Mouse (Mus musculus) forebrain, postnatal 0 days (tissue): ENCODE measurements around the gene Smad6. TPM values are rescaled to one million over a fixed set of nuclear protein-coding genes. Genes with fewer than 3 reads are reported as not detected.

Experiments used
- ATAC-seq: fragments of 200-750 bp; cut with Nextera tagmentation; 2 replicates; pipeline ENCODE4 v1.8.0; 2017; ENCODE audit warnings: mild to moderate bottlenecking, moderate library complexity
- DNase-seq: peaks from one replicate; pipeline ENCODE4 v3.0.0-alpha.2; 2015
- H3K27ac ChIP-seq: fragments of 300-500 bp; sonication (generic); 2 replicates; pipeline ENCODE4 v1.5.1; 2014; ENCODE audit warnings: low read depth, mild to moderate bottlenecking, antibody characterized with exemption, low read length, moderate library complexity, mixed read lengths
- H3K27me3 ChIP-seq: fragments of 300-500 bp; sonication (generic); 2 replicates; pipeline ENCODE4 v1.6.1; 2014; ENCODE audit warnings: mild to moderate bottlenecking, low read length, mixed read lengths; ENCODE audit not compliant: insufficient read depth
- H3K36me3 ChIP-seq: fragments of 300-500 bp; sonication (generic); 2 replicates; pipeline ENCODE4 v1.6.1; 2014; ENCODE audit warnings: mild to moderate bottlenecking, moderate library complexity; ENCODE audit not compliant: insufficient read depth
- H3K4me1 ChIP-seq: fragments of 300-500 bp; sonication (generic); 2 replicates; pipeline ENCODE4 v1.6.1; 2014; ENCODE audit warnings: antibody characterized with exemption; ENCODE audit not compliant: insufficient read depth
- H3K4me2 ChIP-seq: fragments of 300-500 bp; sonication (generic); 2 replicates; pipeline ENCODE4 v1.6.1; 2014; ENCODE audit warnings: low read depth, mild to moderate bottlenecking, moderate library complexity
- H3K4me3 ChIP-seq: fragments of 300-500 bp; sonication (generic); 2 replicates; pipeline ENCODE4 v1.5.1; 2014; ENCODE audit warnings: low read depth, low read length, mixed read lengths
- H3K9ac ChIP-seq: fragments of 300-500 bp; sonication (generic); 2 replicates; pipeline ENCODE4 v1.6.1; 2014; ENCODE audit warnings: mild to moderate bottlenecking
- H3K9me3 ChIP-seq: fragments of 300-500 bp; sonication (generic); 2 replicates; pipeline ENCODE4 v1.6.1; 2016; ENCODE audit warnings: low read length
- CTCF ChIP-seq: sonication (generic); IDR thresholded peaks from 2 replicates; pipeline ENCODE4 v1.5.1; 2016; ENCODE audit warnings: antibody characterized with exemption, control low read depth, low read depth
- WGBS: fragments of 180-500 bp; shearing (Covaris S2); extraction: QIAGEN DNeasy Blood & Tissue Kit; methylation state at CpG from one replicate; pipeline ENCODE4 v1.1.7; 2014; 5-methylcytosine and 5-hydroxymethylcytosine counted together
- polyA plus RNA-seq: library from polyadenylated mRNA; unstranded; fragments of >200 nt; fragmentation: Nextera tagmentation; extraction: Ambion mirVana; gene quantifications from 2 replicates; pipeline ENCODE4 v1.2.1, GENCODE M21; 2015
- total RNA-seq: library from RNA; depleted of rRNA; stranded (reverse); fragments of >200 nt; gene quantifications from 2 replicates; pipeline ENCODE4 v1.2.3, GENCODE M21; 2014

Gene Smad6
- total and polyA plus RNA-seq, 2 experiments from 2014 or later, result 1.5 to 7.5 TPM

DNA sequence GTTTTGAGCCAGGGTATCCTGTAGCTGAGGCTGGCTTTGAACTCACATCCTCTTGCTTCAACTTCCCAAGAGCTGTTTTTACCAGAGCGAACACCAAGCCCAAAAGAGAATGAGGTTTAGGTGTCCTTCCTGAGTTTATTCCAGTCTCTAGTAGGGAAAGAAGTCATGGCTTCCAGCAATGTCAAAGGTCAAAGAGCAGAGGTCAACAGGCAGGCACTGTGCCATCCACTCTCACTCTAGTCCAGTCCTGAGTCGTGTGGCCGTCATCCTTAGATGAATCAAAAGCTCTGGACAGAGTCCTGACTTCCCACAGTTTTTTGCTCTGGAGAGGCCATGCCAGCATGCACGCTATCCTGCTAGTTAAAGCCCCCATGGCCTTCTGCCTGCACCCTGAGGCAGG is 30.7 kb downstream of the Smad6 start:
- Histone ChIP-seq H3K27me3 (no peaks in the 10 kb centered on the region), H3K27ac (no peak overlapping the region), H3K4me1 (0 out of 2 replicates have a peak, but pooled peaks cover 2% of the 10 kb centered on the region), H3K4me2 (no peak overlapping the region), H3K36me3 (no peaks in the 10 kb centered on the region), H3K9me3 (no peaks in the 10 kb centered on the region), H3K9ac (no peak overlapping the region), H3K4me3 (no peak overlapping the region)
- no peak for TF ChIP-seq CTCF
- DNase-seq (no peak), ATAC-seq (no peak)
- 85% methylated on average over 4 of the region's 4 CpGs for WGBS

DNA sequence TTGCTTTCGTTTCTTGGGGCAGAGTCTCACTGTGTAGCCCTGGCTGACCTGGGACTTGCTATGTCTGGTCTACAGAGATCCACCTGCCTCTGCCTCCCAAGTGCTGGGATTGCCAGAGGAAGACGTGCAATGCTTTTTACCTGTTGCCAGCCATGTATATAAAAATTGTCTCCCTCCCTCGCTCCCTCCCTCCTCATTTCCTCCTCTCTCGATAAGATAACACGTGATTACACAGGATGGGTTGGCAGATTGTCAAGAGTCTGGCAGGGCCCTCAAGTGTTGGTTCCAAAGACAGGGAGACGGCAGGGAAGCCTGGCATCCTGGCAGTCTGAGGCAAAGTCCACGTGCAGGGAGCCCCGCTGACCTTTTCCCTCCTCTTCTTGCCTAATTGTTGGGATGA is 32.2 kb downstream of the Smad6 start:
- no peak for TF ChIP-seq CTCF
- ATAC-seq (no peak), DNase-seq (no peak)
- Histone ChIP-seq H3K9me3 (no peaks in the 10 kb centered on the region), H3K4me2 (no peak overlapping the region), H3K27me3 (no peaks in the 10 kb centered on the region), H3K4me3 (no peak overlapping the region), H3K9ac (no peak overlapping the region), H3K36me3 (no peaks in the 10 kb centered on the region), H3K27ac (no peak overlapping the region), H3K4me1 (0 out of 2 replicates have a peak, but pooled peaks cover 2% of the 10 kb centered on the region)
- 41% methylated on average over 8 of the region's 8 CpGs for WGBS

DNA sequence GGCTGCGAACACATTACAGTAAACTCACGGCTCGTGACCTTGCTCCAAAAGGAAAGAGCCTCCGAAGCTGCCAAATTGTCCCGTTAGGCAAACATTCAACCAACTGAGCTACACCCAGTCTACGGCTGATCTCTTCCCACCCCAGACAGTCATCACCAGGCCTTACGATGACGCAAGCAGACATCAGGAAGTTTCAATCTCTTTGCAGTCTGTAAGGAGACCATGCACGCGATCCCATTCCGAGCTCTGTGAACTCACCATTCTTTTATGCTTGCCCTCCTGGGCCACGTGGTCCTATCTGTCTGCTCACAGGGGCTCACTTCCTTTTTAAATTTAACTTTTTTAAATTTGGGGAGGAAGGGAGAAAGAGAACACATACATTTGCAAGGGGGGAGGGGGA is 32.6 kb downstream of the Smad6 start:
- Histone ChIP-seq H3K4me1 (0 out of 2 replicates have a peak, but pooled peaks cover 2% of the 10 kb centered on the region), H3K4me2 (no peak overlapping the region), H3K27ac (no peak overlapping the region), H3K36me3 (no peaks in the 10 kb centered on the region), H3K9me3 (no peaks in the 10 kb centered on the region), H3K4me3 (no peak overlapping the region), H3K27me3 (no peaks in the 10 kb centered on the region), H3K9ac (no peak overlapping the region)
- WGBS, result 81% methylated on average over 12 of the region's 12 CpGs
- TF ChIP-seq CTCF, result no peak
- no peak for ATAC-seq
- DNase-seq, result no peak

DNA sequence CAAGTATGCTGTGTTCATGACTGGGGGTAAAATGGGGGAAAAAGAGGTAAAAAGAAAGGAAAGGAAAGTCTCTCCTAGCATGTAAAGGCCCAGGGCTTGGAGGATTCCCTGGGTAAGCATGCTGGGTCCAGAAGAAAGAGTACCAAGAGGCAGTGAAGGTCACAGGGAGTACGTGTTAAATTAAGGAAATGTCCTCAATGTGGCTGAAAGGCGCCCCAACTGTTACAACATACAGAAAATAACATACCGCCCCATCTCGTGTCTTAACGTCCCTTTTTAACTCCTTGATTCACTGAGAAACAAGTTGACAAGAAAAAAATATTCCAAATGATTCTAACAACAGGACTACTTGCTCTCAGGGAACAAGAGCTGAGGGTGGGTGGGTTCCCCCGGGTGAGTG is 36.7 kb downstream of the Smad6 start:
- no peak for DNase-seq
- no peak for ATAC-seq
- TF ChIP-seq CTCF, result no peak
- H3K4me2 ChIP-seq, result no peak overlapping the region
- no peak overlapping the region for H3K4me3 ChIP-seq
- H3K9ac ChIP-seq, result no peak overlapping the region
- no peaks in the 10 kb centered on the region for H3K36me3 ChIP-seq
- WGBS, result 80% methylated on average over 6 of the region's 6 CpGs
- peaks cover 9% of the 10 kb centered on the region; the same call in 1 of the 2 replicates for H3K4me1 ChIP-seq
- no peaks in the 10 kb centered on the region for H3K9me3 ChIP-seq
- H3K27ac ChIP-seq, result no peak overlapping the region
- no peaks in the 10 kb centered on the region for H3K27me3 ChIP-seq

DNA sequence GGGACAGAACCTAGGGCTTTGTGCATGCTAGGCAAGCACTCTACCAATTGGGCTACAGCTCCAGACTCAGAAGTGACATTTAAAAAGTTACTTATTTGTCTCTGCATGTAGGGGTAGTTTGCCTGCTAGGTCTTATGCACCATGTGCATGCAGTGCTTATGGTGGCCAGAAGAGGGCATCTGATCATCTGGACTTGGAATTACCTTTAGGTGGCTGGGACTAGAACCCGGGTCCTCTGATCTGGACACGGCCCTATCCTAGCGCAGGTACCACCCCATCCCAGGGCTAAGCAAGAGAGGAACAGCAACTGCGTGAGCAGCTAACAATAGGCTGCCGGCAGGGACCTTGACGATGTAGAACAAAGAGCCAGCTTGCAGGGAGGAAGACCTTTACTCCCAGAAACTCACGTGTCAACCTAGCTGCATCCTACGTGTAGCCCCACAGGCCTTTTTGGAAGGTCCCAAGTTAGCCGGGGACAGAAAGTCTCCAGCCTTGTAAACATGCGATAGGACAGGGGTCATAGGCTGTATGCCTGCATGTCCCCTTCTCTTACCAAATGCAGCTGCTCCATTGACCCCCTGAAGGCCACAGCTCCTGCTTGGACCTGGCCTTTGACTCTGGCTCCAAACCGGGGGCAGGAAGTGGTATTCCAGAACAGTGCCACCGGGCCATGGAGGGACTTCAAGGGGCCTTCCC is 38.8 kb downstream of the Smad6 start:
- no peak for DNase-seq
- Histone ChIP-seq H3K4me1 (peaks cover 9% of the 10 kb centered on the region; the same call in 1 of the 2 replicates), H3K27me3 (no peaks in the 10 kb centered on the region), H3K27ac (no peak overlapping the region), H3K36me3 (no peaks in the 10 kb centered on the region), H3K4me2 (no peak overlapping the region), H3K4me3 (no peak overlapping the region), H3K9ac (no peak overlapping the region), H3K9me3 (no peaks in the 10 kb centered on the region)
- 79% methylated on average over 12 of the region's 12 CpGs for WGBS
- TF ChIP-seq CTCF, result peak; percentile 57
- ATAC-seq, result no peak

DNA sequence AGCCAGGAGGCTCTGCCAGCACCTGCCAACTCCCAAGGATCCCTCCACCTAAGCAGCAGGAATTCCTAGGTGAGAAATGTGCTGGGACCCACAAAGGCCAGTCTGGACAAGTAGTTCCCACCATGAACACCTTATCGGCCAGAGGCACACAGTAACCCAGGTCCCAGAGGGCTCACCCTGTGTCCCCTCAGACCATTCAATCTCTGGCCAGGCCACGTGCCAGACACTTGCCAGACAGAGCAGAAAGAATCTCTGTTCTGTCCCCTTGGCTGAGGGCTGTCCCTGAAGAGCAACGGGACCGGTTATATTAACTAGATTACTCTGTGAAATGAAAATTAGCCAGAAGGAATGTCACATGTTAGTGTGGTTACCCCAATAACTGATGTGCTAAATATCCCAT is 39.9 kb downstream of the Smad6 start:
- H3K9ac ChIP-seq, result no peak overlapping the region
- no peak for TF ChIP-seq CTCF
- no peaks in the 10 kb centered on the region for H3K9me3 ChIP-seq
- H3K4me1 ChIP-seq, result peaks cover 9% of the 10 kb centered on the region; the same call in 1 of the 2 replicates
- H3K4me3 ChIP-seq, result no peak overlapping the region
- ATAC-seq, result no peak
- no peaks in the 10 kb centered on the region for H3K36me3 ChIP-seq
- H3K27ac ChIP-seq, result no peak overlapping the region
- H3K27me3 ChIP-seq, result no peaks in the 10 kb centered on the region
- DNase-seq, result no peak
- 56% methylated on average over 4 of the region's 4 CpGs for WGBS
- H3K4me2 ChIP-seq, result no peak overlapping the region

DNA sequence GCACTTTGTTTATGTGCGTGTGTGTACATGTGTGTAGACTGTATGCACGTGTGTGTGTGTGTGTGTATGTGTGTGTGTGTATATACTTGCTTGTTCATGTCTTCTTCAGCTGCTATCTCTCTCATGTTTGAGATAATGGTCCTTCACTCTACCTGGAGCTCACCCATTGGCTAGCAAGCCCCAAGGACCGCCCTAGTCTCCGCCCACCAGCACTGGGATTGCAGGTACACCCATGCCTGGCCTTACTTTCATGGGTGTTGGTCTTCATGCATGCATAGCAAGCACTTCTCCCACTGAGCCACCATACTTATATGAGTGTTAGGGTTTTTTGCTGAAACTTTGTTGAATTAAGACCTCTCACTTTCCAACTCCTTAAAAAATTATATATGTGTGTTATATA is 40.5 kb downstream of the Smad6 start:
- Histone ChIP-seq H3K4me3 (no peak overlapping the region), H3K27me3 (no peaks in the 10 kb centered on the region), H3K4me1 (peaks cover 9% of the 10 kb centered on the region; the same call in 1 of the 2 replicates), H3K4me2 (no peak overlapping the region), H3K9me3 (no peaks in the 10 kb centered on the region), H3K9ac (no peak overlapping the region), H3K27ac (no peak overlapping the region), H3K36me3 (no peaks in the 10 kb centered on the region)
- no peak for TF ChIP-seq CTCF
- WGBS, result 90% methylated on average over 4 of the region's 4 CpGs
- DNase-seq (no peak), ATAC-seq (no peak)
